Mouse (Mus musculus) C2C12 (cell line): ENCODE results near the gene Usp22. TPM values are rescaled to one million over a fixed set of nuclear protein-coding genes. Genes with fewer than 3 reads are reported as not detected.

Experiments used
- H3K27me3 ChIP-seq: one replicate; pipeline ENCODE4 v1.6.1; 2011; ENCODE audit not compliant: control insufficient read depth, insufficient read depth, insufficient read length
- H3K36me3 ChIP-seq: one replicate; pipeline ENCODE4 v1.6.1; 2011; ENCODE audit not compliant: control insufficient read depth, insufficient read depth
- H3K4me3 ChIP-seq: one replicate; pipeline ENCODE4 v1.5.1; 2011; ENCODE audit warnings: mild to moderate bottlenecking, control low read depth; ENCODE audit not compliant: poor library complexity, insufficient read depth, severe bottlenecking
- H3K79me2 ChIP-seq: one replicate; pipeline ENCODE4 v1.6.1; 2011; ENCODE audit not compliant: control insufficient read depth, insufficient read depth
- H3K79me3 ChIP-seq: one replicate; pipeline ENCODE4 v1.6.1; 2011; ENCODE audit warnings: low read depth, control low read depth
- H3ac ChIP-seq: one replicate; pipeline ENCODE3; 2011; ENCODE audit warnings: low read depth; ENCODE audit not compliant: control insufficient read depth, insufficient read length
- CEBPB ChIP-seq: IDR thresholded peaks from one replicate; pipeline ENCODE4 v1.6.1; 2011; ENCODE audit warnings: low read depth, mild to moderate bottlenecking, control low read depth, moderate library complexity
- CTCF ChIP-seq: IDR thresholded peaks from one replicate; pipeline ENCODE4 v1.5.1; 2011; ENCODE audit not compliant: control insufficient read depth, insufficient read depth, insufficient read length
- FOSL1 ChIP-seq: IDR thresholded peaks from one replicate; pipeline ENCODE4 v1.8.0; 2011; ENCODE audit warnings: mild to moderate bottlenecking, low read length; ENCODE audit not compliant: poor library complexity, insufficient read depth, severe bottlenecking
- MAX ChIP-seq: IDR thresholded peaks from one replicate; pipeline ENCODE4 v1.6.1; 2011; ENCODE audit warnings: mild to moderate bottlenecking, control low read depth
- MYOD1 ChIP-seq: IDR thresholded peaks from one replicate; pipeline ENCODE4 v1.6.1; 2011; ENCODE audit warnings: low read depth; ENCODE audit not compliant: control insufficient read depth, insufficient read length
- MYOG ChIP-seq: IDR thresholded peaks from one replicate; pipeline ENCODE4 v1.6.1; 2011; ENCODE audit not compliant: control insufficient read depth, insufficient read length; ENCODE audit errors: extremely low read depth
- USF1 ChIP-seq: IDR thresholded peaks from one replicate; pipeline ENCODE4 v1.6.1; 2011; ENCODE audit warnings: low read depth, mild to moderate bottlenecking, control low read depth, moderate library complexity
- polyA plus RNA-seq: library from polyadenylated mRNA; unstranded; fragments of >200 nt; fragmentation: generic; extraction: Trizol; gene quantifications from one replicate; pipeline ENCODE4 v1.2.1, GENCODE M21; 2012; ENCODE audit warnings: missing spikeins

The Usp22 gene
- polyA plus RNA-seq, 1 experiment = 42.6 TPM

GRCm38 (mm10) chr11:61215936-61216335 lies 41.1 kb upstream of the Usp22 start:
- Histone ChIP-seq H3K79me2 (no peaks in the 10 kb centered on the region), H3ac (no peak overlapping the region), H3K27me3 (no peaks in the 10 kb centered on the region), H3K36me3 (no peaks in the 10 kb centered on the region), H3K79me3 (no peaks in the 10 kb centered on the region), H3K4me3 (no peak overlapping the region)
- no peak for TF ChIP-seq USF1
- no peak for TF ChIP-seq CTCF
- TF ChIP-seq FOSL1 = no peak
- no peak for TF ChIP-seq MAX
- TF ChIP-seq MYOG = no peak
- TF ChIP-seq MYOD1 = no peak
- no peak for TF ChIP-seq CEBPB

DNA sequence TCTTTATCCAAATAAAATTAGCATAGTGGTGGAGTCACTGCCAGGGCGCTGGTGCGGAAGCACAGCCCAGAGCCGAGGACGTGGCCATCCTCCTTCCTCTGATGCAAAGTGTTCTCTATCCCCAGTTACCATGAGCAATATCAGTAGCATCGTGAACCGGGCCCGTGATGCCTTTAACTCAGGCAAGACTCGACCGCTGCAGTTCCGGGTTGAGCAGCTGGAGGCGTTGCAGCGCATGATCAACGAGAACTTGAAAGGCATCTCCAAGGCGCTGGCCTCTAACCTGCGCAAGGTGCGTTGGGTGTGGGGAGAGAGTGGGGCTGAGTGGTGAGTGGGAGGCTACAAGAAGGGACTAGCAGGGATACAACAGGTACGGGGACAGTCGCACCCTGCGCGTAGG lies 37.2 kb upstream of the Usp22 start:
- no peaks in the 10 kb centered on the region for H3K79me3 ChIP-seq
- H3K36me3 ChIP-seq = no peaks in the 10 kb centered on the region
- no peak overlapping the region for H3ac ChIP-seq
- H3K79me2 ChIP-seq = no peaks in the 10 kb centered on the region
- TF ChIP-seq MYOD1 = no peak
- no peak for TF ChIP-seq USF1
- TF ChIP-seq CTCF = no peak
- TF ChIP-seq MAX = no peak
- TF ChIP-seq CEBPB = no peak
- no peak for TF ChIP-seq FOSL1
- TF ChIP-seq MYOG = no peak
- H3K27me3 ChIP-seq = no peaks in the 10 kb centered on the region
- no peak overlapping the region for H3K4me3 ChIP-seq

DNA sequence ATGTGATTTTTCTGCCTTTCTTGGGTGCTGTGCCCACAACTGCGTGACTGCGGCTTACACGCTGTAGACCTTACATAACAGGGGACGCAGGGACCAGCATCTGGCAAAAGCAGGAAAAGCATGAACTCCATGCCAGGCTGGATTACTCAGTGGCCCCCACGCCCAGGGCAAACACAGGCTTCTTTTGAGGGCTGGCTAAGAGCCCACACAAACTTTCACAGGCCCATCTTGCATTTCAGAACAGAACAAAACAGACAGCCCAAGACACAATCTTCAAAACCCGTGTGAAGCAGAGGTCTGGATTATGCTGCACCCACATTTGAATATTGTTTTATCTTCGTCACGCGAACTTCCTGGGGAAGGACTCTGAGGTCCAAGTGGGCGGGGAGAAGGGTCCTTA lies 33.5 kb upstream of the Usp22 start:
- Histone ChIP-seq H3K79me3 (no peaks in the 10 kb centered on the region), H3K79me2 (no peaks in the 10 kb centered on the region), H3K4me3 (no peak overlapping the region), H3K36me3 (no peaks in the 10 kb centered on the region), H3K27me3 (no peaks in the 10 kb centered on the region), H3ac (no peak overlapping the region)
- TF ChIP-seq USF1 = no peak
- peak; percentile 76 for TF ChIP-seq MAX

DNA sequence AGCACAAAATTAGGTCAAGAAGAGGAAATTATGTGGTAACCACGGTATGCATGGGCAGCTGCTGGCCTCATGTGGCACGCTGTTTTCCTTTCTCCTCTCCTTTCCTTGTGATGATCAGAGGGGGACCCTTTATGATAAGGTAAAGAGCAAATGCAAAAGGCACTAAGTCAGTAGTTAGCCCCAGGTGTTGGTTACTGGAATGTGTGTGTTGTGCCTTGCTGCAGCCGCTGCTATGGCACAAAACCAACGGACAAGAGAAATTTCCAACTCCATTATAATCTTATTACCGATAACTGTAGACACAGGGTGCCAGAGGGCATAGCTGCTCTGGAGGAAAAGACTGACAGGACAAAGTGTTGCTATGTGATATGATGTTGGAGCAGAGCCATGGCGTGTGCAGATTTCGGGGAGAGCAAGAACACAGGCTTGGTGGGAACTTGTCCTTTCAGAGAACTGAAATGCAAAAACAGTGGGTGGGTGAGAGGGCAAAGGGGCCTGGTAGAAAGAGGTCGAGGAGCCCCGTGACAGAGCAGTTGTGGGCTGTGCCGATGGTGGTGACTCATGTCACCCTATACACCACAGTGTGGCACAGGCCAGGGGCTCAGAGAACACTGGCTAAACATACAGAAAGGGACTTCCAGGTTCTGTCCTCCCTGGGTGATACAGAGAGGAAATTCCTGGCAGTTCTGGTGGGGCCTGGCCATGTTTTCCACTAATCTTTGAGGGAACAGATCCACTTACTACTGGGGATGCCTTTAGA lies 32.8 kb upstream of the Usp22 start, which contains the start of gene Aldh3a1:
Gene Aldh3a1, plus strand, starts transcription at position 51 of the 760 bp plus-strand sequence.
- no peaks in the 10 kb centered on the region for H3K79me2 ChIP-seq
- no peak within 1 kb of the TSS for H3K4me3 ChIP-seq
- TF ChIP-seq MAX (no peak), USF1 (peak; percentile 27)
- no peak within 1 kb of the TSS for H3ac ChIP-seq
- H3K79me3 ChIP-seq = no peaks in the 10 kb centered on the region
- H3K27me3 ChIP-seq = no peaks in the 10 kb centered on the region
- no peaks in the 10 kb centered on the region for H3K36me3 ChIP-seq

DNA sequence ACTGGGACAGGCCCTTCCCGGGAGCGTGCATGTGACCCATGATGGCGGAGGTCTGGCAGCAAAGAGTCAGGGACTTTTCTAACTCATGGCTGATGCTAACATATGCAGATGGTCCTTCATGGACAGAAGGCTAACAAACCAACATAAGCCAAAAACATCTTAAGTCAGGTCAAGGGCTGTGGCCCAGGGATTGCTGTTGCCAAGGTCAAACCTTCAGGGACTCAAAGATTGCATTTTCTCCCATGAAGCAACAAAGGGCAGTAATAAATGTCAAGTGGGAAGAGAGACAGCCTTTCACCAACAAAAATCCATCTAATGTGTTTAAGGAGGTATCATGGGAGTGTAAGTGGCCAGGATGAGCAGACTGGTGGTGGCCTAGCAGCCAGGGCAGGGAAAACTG lies 31.3 kb upstream of the Usp22 start:
- TF ChIP-seq CTCF = no peak
- no peak for TF ChIP-seq FOSL1
- no peak for TF ChIP-seq USF1
- no peak for TF ChIP-seq MYOD1

GRCm38 (mm10) chr11:61205167-61205950 lies 30.5 kb upstream of the Usp22 start:
- no peaks in the 10 kb centered on the region for H3K79me2 ChIP-seq
- no peak overlapping the region for H3K4me3 ChIP-seq
- no peaks in the 10 kb centered on the region for H3K36me3 ChIP-seq
- no peaks in the 10 kb centered on the region for H3K79me3 ChIP-seq
- H3K27me3 ChIP-seq = no peaks in the 10 kb centered on the region
- TF ChIP-seq MYOG (no peak), USF1 (no peak), CTCF (no peak), MYOD1 (no peak), CEBPB (no peak), FOSL1 (no peak), MAX (no peak)
- H3ac ChIP-seq = no peak overlapping the region

More for the DNA sequence above, 31.3 kb upstream of the Usp22 start:
- Histone ChIP-seq H3ac (no peak overlapping the region), H3K79me2 (no peaks in the 10 kb centered on the region), H3K36me3 (no peaks in the 10 kb centered on the region), H3K27me3 (no peaks in the 10 kb centered on the region), H3K4me3 (no peak overlapping the region), H3K79me3 (no peaks in the 10 kb centered on the region)
